Mouse (Mus musculus): ENCODE data around the gene Defb21.

Defb21 gene

DNA sequence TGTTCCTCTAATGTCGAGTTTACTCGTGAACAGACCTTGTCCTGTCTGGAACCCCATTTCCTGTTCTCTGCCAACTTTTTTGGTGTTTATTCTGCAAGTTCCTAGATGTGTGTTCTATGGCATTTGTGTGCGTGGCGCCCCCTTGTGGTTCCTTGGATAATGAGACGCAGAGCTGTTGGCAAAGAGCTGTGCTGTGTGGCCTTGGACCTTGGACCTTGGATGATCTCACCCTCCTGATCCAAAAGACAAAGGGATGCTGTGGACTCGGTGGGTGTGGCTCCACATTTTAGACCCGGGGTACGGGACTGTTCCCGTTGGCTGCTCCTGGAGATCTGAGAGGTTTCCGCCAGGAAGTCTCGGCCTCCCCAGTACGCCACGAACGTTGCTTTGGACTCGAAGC, 31.5 kb downstream of the Defb21 start, which contains the start of gene Defb36:
Gene Defb36 (plus strand): TSS at position 271 of the 400 bp plus-strand sequence.
- DNase-seq (ENCODE audit: extremely low spot score), result no peak

DNA sequence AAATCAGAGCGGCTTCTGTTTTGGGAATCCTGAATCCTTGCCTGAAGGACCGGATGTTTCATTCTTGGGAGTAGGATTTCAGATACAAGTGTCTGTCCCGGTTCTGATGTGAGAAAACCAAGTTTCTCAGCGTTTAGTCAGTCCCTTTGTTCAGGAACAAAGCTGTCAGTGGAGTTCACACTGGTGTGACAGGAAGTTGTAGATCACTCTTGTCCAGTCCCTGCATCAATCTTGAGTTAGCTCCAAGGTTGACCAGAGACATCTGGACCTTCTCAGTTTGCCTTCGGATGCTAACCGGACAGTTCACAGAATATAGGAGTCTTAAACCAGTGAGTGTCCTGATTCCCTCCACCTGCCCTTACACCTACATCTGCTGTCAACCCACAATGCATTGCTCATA, 35.2 kb downstream of the Defb21 start:
- no peak for DNase-seq (ENCODE audit: extremely low spot score)

GRCm38 (mm10) chr2:152608719-152609118, 36.2 kb downstream of the Defb21 start:
- no peak for DNase-seq (ENCODE audit: extremely low spot score)

GRCm38 (mm10) chr2:152612193-152612592, 39.6 kb downstream of the Defb21 start:
- peak; percentile 56 for DNase-seq (ENCODE audit: extremely low spot score)

DNA sequence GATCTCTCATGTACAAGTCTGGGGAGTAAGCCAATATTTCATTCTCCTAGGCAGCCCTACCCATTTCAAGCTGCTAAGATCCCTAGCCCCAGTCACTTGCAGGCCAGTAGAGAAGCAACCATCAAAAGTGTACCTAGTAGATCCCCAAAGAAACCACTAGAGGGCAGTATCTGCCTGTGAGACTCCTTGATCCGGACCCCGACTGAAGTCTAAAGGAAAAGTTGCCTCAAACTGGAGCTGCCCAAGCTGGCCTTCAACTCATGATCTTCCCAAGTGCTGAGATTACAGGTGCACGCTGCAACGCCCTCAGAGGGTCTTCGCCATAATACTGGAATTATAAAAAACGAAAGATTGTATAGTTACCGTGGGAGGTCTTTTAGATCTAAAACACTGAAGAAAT, 43.0 kb downstream of the Defb21 start:
- peak; percentile 76 for DNase-seq (ENCODE audit: extremely low spot score)

DNA sequence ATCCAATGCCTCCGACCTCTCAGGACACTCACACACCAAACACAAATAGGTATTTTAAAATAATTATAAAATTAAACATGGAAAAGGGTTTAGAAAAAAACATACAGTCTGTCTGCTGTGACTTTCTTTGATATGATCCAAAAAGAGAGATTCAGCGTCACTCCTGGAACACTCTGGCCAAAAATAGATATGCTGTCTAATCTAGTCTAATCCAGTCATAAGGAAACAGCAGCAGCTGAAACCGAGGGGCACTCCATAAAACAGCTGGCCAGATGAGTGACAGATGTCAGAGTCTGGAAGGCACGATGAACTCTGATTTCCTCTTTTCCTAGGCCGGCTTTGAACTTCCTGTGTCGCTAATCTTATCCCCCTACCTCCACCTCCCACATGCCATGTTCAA, 43.9 kb downstream of the Defb21 start:
- DNase-seq (ENCODE audit: extremely low spot score), result no peak

DNA sequence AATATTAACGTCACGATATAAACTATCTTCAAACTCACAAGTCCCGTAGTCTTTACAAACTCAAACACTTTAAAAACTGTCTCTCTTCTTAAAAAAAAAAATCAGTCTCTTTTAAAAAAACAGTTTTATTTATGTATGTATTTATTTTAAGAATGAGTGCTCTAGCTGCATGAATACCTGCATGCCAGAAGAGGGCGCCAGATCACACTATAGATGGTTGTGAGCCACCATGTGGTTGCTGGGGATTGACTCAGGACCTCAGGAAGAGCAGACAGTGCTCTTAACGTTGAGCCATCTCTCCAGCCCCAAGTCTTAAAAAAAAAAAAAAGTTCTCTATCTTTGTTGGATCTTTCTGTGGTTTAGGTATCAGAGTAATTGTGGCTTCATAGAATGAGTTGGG, 44.8 kb downstream of the Defb21 start:
- DNase-seq (ENCODE audit: extremely low spot score), result no peak

DNA sequence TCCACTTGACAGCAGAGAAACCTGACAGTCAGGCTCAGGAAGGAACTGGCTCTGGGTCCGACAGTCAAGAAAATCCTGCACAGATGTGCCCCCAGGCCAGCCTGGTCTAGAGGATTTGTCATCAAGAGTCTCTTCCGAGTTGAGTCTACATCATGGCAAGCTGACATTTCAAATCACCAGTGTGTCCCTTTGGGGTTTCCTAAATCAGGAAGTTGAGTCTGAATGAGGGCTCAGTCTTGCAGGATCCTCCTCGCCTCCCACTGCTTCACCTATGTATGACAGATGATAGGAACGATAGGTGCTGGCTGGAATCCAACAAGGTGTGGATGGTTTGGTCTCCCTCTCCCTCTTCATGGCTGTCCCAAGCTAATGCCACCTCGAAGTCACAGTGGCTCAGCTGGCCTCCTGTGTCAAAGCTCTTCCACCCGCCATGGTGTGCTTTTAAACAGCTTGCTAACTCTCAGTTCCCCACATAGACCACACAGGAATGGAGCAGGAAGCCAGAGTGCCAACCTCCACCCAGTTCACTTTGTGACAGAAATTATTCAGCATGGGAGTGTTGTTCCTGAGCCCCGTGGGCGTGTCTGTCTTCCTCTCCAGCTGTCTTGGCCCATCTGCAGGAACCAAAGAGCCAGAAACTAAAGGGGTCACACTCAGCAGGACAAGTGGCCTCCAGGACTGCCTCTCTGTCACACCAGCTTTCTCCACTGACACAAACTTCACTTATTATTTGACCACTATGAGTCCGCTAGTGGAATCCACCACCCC, 48.0 kb downstream of the Defb21 start:
- no peak for DNase-seq (ENCODE audit: extremely low spot score)

DNA sequence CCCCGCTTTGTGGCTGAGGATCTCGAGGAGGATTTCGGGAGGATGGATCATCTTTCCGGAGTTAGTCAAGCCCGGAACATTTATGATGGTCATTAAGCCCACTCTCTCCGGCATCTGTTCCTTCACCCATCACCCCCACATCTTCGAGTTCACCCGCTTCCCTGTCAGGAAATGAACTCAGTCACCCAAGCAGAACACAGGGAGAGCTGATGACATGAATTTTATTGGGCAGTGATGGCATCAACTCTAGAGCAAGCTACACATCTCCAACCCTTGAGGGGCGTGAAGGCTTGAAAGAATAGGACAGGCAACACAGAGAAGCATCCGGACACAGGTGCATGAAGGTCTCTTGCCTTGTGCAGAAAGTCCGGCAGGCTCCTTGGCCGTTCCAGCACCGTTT, 49.6 kb downstream of the Defb21 start:
- no peak for DNase-seq (ENCODE audit: extremely low spot score)

- no peak for DNase-seq (ENCODE audit: extremely low spot score)
These were observed 50.4 kb downstream of the Defb21 start, which contains the start of gene Defb25 for GRCm38 (mm10) chr2:152622953-152623352. Gene Defb25, minus strand, starts transcription at chr2:152623053.
